Mouse (Mus musculus): Measurements from ENCODE around the gene Sp4. TPM values are rescaled to one million over a fixed set of nuclear protein-coding genes. Genes with fewer than 3 reads are reported as not detected.

Sp4 gene
- polyA plus RNA-seq, 1 experiment from 2014 or later: 6.9 TPM

- DNase-seq (ENCODE audit: low spot score) (no peak), ATAC-seq (replicated peaks; ENCODE audit: low FRiP score, low read depth) (no peak)
- Histone ChIP-seq H3K4me2 (ENCODE audit: low read length) (no peak overlapping the region), H3K4me3 (replicated peaks; ENCODE audit: low read depth, low read length) (no peak overlapping the region), H3K9ac (ENCODE audit: low read depth, low read length) (no peak overlapping the region), H3K4me1 (replicated peaks; ENCODE audit: insufficient read depth, low read length) (no peaks in the 10 kb centered on the region), H3K36me3 (ENCODE audit: insufficient read depth, low read length) (no peaks in the 10 kb centered on the region), H3K9me3 (replicated peaks; ENCODE audit: low read length) (no peaks in the 10 kb centered on the region), H3K27ac (no peak overlapping the region), H3K27me3 (ENCODE audit: insufficient read depth, low read length) (no peaks in the 10 kb centered on the region)
- no peak for TF ChIP-seq CTCF (IDR thresholded peaks at IDR 0.05; ENCODE audit: low read depth)
- WGBS: 92% methylated on average over 1 of the region's 1 CpGs
These were observed 5.4 kb downstream of the Sp4 start for GRCm38 (mm10) chr12:118295793-118296192.

- H3K4me2 ChIP-seq (ENCODE audit: low read length): no peak overlapping the region
- 71% methylated on average over 1 of the region's 1 CpGs for WGBS
- ATAC-seq (replicated peaks; ENCODE audit: low FRiP score, low read depth): no peak
These were observed 12.3 kb downstream of the Sp4 start for GRCm38 (mm10) chr12:118288947-118289346.

GRCm38 (mm10) chr12:118285099-118285498 lies 16.1 kb downstream of the Sp4 start:
- H3K4me1 ChIP-seq (replicated peaks; ENCODE audit: insufficient read depth, low read length): no peaks in the 10 kb centered on the region
- H3K4me3 ChIP-seq (replicated peaks; ENCODE audit: low read depth, low read length): no peak overlapping the region
- TF ChIP-seq CTCF (IDR thresholded peaks at IDR 0.05; ENCODE audit: low read depth): no peak
- no peaks in the 10 kb centered on the region for H3K36me3 ChIP-seq (ENCODE audit: insufficient read depth, low read length)
- no peak overlapping the region for H3K27ac ChIP-seq
- WGBS: 55% methylated on average over 6 of the region's 6 CpGs
- ATAC-seq (replicated peaks; ENCODE audit: low FRiP score, low read depth): no peak
- no peak overlapping the region for H3K9ac ChIP-seq (ENCODE audit: low read depth, low read length)
- no peaks in the 10 kb centered on the region for H3K9me3 ChIP-seq (replicated peaks; ENCODE audit: low read length)
- H3K27me3 ChIP-seq (ENCODE audit: insufficient read depth, low read length): no peaks in the 10 kb centered on the region
- H3K4me2 ChIP-seq (ENCODE audit: low read length): no peak overlapping the region
- DNase-seq (ENCODE audit: low spot score): no peak

More at GRCm38 (mm10) chr12:118288947-118289346, 12.3 kb downstream of the Sp4 start:
- no peak for DNase-seq (ENCODE audit: low spot score)
- no peak overlapping the region for H3K9ac ChIP-seq (ENCODE audit: low read depth, low read length)
- no peak overlapping the region for H3K4me3 ChIP-seq (replicated peaks; ENCODE audit: low read depth, low read length)
- no peaks in the 10 kb centered on the region for H3K9me3 ChIP-seq (replicated peaks; ENCODE audit: low read length)
- TF ChIP-seq CTCF (IDR thresholded peaks at IDR 0.05; ENCODE audit: low read depth): no peak
- H3K36me3 ChIP-seq (ENCODE audit: insufficient read depth, low read length): no peaks in the 10 kb centered on the region
- no peak overlapping the region for H3K27ac ChIP-seq
- H3K27me3 ChIP-seq (ENCODE audit: insufficient read depth, low read length): no peaks in the 10 kb centered on the region
- H3K4me1 ChIP-seq (replicated peaks; ENCODE audit: insufficient read depth, low read length): no peaks in the 10 kb centered on the region

GRCm38 (mm10) chr12:118281961-118282360 lies 19.3 kb downstream of the Sp4 start:
- Histone ChIP-seq H3K9me3 (replicated peaks; ENCODE audit: low read length) (no peaks in the 10 kb centered on the region), H3K9ac (ENCODE audit: low read depth, low read length) (no peak overlapping the region), H3K27me3 (ENCODE audit: insufficient read depth, low read length) (no peaks in the 10 kb centered on the region), H3K36me3 (ENCODE audit: insufficient read depth, low read length) (no peaks in the 10 kb centered on the region), H3K4me2 (ENCODE audit: low read length) (no peak overlapping the region), H3K4me1 (replicated peaks; ENCODE audit: insufficient read depth, low read length) (no peaks in the 10 kb centered on the region), H3K4me3 (replicated peaks; ENCODE audit: low read depth, low read length) (no peak overlapping the region), H3K27ac (no peak overlapping the region)
- ATAC-seq (replicated peaks; ENCODE audit: low FRiP score, low read depth) (no peak), DNase-seq (ENCODE audit: low spot score) (no peak)
- 67% methylated on average over 1 of the region's 1 CpGs for WGBS
- TF ChIP-seq CTCF (IDR thresholded peaks at IDR 0.05; ENCODE audit: low read depth): no peak

GRCm38 (mm10) chr12:118276385-118276784 lies 24.9 kb downstream of the Sp4 start:
- Histone ChIP-seq H3K9ac (ENCODE audit: low read depth, low read length) (no peak overlapping the region), H3K4me1 (replicated peaks; ENCODE audit: insufficient read depth, low read length) (no peaks in the 10 kb centered on the region), H3K9me3 (replicated peaks; ENCODE audit: low read length) (no peaks in the 10 kb centered on the region), H3K36me3 (ENCODE audit: insufficient read depth, low read length) (no peaks in the 10 kb centered on the region), H3K4me2 (ENCODE audit: low read length) (no peak overlapping the region), H3K27ac (no peak overlapping the region), H3K4me3 (replicated peaks; ENCODE audit: low read depth, low read length) (no peak overlapping the region), H3K27me3 (ENCODE audit: insufficient read depth, low read length) (no peaks in the 10 kb centered on the region)
- WGBS: 80% methylated on average over 5 of the region's 5 CpGs
- TF ChIP-seq CTCF (IDR thresholded peaks at IDR 0.05; ENCODE audit: low read depth): no peak
- no peak for ATAC-seq (replicated peaks; ENCODE audit: low FRiP score, low read depth)
- no peak for DNase-seq (ENCODE audit: low spot score)

GRCm38 (mm10) chr12:118264905-118265304 lies 36.3 kb downstream of the Sp4 start:
- no peak for TF ChIP-seq CTCF (IDR thresholded peaks at IDR 0.05; ENCODE audit: low read depth)
- DNase-seq (ENCODE audit: low spot score): no peak

GRCm38 (mm10) chr12:118263878-118264277 lies 37.4 kb downstream of the Sp4 start:
- no peak overlapping the region for H3K9ac ChIP-seq (ENCODE audit: low read depth, low read length)
- ATAC-seq (replicated peaks; ENCODE audit: low FRiP score, low read depth) (no peak), DNase-seq (ENCODE audit: low spot score) (no peak)
- no peak overlapping the region for H3K4me2 ChIP-seq (ENCODE audit: low read length)
- H3K27me3 ChIP-seq (ENCODE audit: insufficient read depth, low read length): no peaks in the 10 kb centered on the region
- no peak for TF ChIP-seq CTCF (IDR thresholded peaks at IDR 0.05; ENCODE audit: low read depth)
- no peak overlapping the region for H3K4me3 ChIP-seq (replicated peaks; ENCODE audit: low read depth, low read length)
- H3K9me3 ChIP-seq (replicated peaks; ENCODE audit: low read length): no peaks in the 10 kb centered on the region
- H3K36me3 ChIP-seq (ENCODE audit: insufficient read depth, low read length): 0 out of 2 replicates have a peak, but pooled peaks cover 5% of the 10 kb centered on the region
- WGBS: 61% methylated on average over 1 of the region's 1 CpGs
- no peaks in the 10 kb centered on the region for H3K4me1 ChIP-seq (replicated peaks; ENCODE audit: insufficient read depth, low read length)
- H3K27ac ChIP-seq: no peak overlapping the region

More at GRCm38 (mm10) chr12:118264905-118265304, 36.3 kb downstream of the Sp4 start:
- Histone ChIP-seq H3K4me2 (ENCODE audit: low read length) (no peak overlapping the region), H3K9ac (ENCODE audit: low read depth, low read length) (no peak overlapping the region), H3K27ac (no peak overlapping the region), H3K27me3 (ENCODE audit: insufficient read depth, low read length) (no peaks in the 10 kb centered on the region), H3K9me3 (replicated peaks; ENCODE audit: low read length) (no peaks in the 10 kb centered on the region), H3K4me3 (replicated peaks; ENCODE audit: low read depth, low read length) (no peak overlapping the region), H3K4me1 (replicated peaks; ENCODE audit: insufficient read depth, low read length) (no peaks in the 10 kb centered on the region), H3K36me3 (ENCODE audit: insufficient read depth, low read length) (0 out of 2 replicates have a peak, but pooled peaks cover 5% of the 10 kb centered on the region)
- no peak for ATAC-seq (replicated peaks; ENCODE audit: low FRiP score, low read depth)
